Mouse (Mus musculus): ENCODE results near the gene 6330403K07Rik. TPM values are rescaled to one million over a fixed set of nuclear protein-coding genes. Genes with fewer than 3 reads are reported as not detected.

Gene 6330403K07Rik
- 417 TPM for polyA plus RNA-seq (2015; fragmentation: Illumina TruSeq; extraction: RNeasy Lipid Tissue Mini Kit (QIAGEN cat#74804); ENCODE audit: low read depth, low replicate concordance)

DNA sequence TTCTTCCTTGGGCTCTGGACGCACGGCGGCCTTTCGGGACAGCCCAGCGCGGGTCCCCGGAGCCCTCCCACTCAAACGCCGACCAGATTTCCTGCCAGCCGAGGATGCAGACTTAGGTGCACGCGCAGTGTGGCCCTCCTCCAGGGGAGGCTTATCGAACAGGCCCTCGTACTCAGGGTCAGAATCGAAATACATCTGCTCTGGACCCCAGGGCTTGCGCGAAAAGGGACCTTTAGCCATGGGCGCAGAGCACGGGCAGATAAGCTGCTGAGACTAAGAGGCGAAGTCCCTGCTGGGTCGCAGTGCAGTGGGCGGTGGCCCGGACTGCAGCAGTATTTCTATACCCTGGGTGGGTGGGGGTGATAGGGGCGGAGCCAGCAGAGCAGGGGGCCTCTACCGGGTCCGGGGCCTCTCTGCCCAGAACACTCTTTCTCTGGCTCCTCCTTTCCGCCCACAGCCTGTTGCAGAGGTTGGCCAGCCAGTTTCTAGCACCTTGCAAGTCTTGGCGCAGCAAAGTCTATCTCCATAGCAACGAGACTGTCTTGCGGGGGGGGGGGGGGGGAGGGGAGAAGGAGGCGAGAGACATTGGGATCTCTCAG, at the start of gene 6330403K07Rik:
Gene 6330403K07Rik (minus strand): TSS at position 351 of the 599 bp plus-strand sequence.

DNA sequence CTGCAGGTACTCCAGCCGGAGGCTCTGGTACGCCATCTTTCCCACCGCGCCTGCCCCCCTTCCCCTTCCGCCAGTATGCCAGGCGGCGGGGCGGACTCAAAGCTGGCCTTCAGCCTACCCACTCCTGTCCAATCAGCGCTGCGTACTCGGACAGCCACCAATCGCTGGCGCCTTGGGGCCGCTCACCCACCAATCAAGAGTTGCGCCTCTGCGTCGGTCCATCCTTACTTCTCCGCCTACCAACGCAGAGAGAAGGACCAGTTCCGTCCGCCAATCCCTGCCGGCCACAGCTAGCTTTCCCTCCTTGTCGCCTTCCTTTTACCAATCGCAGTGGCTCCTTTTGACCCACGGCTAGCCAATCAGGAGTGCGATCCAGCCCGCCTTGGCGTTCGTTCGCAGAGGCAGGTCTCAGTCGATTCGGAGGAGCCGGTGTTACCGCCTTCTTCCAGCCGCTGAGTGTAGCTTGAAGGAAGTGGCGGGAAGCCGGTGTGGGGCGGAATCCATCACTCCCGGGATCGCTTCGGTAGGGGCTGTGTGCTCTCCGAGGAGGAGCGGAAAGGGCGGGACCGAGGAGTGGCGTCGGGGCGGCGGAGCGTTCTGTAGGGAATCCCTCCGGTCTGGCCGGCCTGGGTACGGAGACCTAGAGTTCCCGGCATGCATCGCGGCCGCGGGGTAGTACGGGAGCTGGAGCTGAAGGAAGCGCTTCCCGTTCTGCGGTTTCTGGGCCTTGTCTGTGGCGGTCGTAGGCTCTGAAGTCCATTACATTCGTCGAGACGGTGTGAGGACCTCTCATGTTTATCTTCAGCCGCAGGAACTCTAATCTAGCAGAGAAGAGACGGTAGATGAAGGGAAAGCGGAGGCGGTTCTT, 13.9 kb downstream of the 6330403K07Rik start, which contains the start of the genes Mis12 and Derl2:
Gene Mis12 (plus strand): TSS at position 411 of the 868 bp plus-strand sequence.
Gene Derl2 (minus strand): TSS at position 641 of the 868 bp plus-strand sequence.

DNA sequence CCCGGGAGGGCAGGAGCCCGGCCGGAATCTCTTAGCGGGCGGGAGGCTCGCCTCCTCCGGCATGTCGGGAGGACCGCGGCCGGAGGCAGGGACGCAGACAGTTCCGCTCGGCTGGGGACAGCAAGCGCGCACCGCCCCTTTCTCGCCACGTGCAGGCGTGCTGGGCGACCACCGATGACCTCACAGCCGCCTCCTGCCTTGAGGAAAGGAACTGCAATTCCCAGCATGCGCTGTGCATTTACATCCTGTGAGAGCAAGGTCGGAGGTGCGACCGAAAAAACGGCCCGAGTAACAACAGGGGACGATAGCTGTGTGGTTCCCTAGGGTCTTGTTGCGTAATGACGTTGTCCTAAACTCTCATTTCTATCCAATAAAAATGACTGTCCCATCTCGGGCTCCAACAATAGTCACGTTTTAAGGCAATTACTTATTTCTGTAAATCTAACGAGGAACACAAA, 29.0 kb downstream of the 6330403K07Rik start, which contains the start of gene Dhx33:
Gene Dhx33 (minus strand): TSS at position 122 of the 458 bp plus-strand sequence.

DNA sequence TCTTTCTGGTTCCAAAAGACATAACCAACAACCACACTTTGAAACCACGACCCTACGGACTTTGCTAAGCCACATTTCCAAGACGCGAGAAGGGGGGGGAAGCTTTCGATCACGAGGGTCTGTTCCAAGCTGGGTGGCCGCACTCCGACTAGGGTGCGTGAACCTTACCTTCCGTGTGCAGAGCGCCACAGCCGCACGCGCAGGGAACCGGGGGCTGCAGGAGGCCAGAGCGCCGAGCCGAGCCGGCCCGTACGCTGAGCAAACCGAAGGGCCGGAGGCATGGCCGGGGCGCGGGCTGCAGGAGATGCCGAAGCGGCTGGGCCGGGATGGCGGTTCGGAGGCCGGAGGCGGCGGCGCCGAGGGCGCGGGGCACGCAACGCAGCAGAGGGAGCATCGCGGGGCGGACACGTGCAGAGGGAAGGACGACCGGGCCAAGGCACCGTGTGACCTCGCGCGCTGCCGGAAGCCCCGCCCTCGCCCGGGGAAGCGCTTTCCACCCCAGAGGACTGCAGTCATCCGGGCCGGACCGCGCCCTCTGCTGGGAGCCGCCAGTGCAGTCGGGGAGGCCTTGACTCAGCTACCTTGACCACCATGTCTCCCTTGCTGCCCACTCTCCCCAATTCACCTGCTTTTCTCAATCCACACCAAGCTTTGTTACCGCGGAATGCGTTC, 50.6 kb downstream of the 6330403K07Rik start, which contains the start of gene C1qbp:
Gene C1qbp (minus strand): TSS at position 470 of the 672 bp plus-strand sequence.

Other genes with a start within 250 kb of the 6330403K07Rik start
- not detected for gene Scimp, start 220.9 kb downstream of the 6330403K07Rik start, polyA plus RNA-seq (2015; fragmentation: Illumina TruSeq; extraction: RNeasy Lipid Tissue Mini Kit (QIAGEN cat#74804); ENCODE audit: low read depth, low replicate concordance)
- gene Rabep1, start 188.7 kb downstream of the 6330403K07Rik start, polyA plus RNA-seq (2015; fragmentation: Illumina TruSeq; extraction: RNeasy Lipid Tissue Mini Kit (QIAGEN cat#74804); ENCODE audit: low read depth, low replicate concordance), result 62.1 TPM
- 67.1 TPM for gene Nup88, start 63.5 kb downstream of the 6330403K07Rik start, polyA plus RNA-seq (2015; fragmentation: Illumina TruSeq; extraction: RNeasy Lipid Tissue Mini Kit (QIAGEN cat#74804); ENCODE audit: low read depth, low replicate concordance)
- 54.1 TPM for gene Rpain, start 63.3 kb downstream of the 6330403K07Rik start, polyA plus RNA-seq (2015; fragmentation: Illumina TruSeq; extraction: RNeasy Lipid Tissue Mini Kit (QIAGEN cat#74804); ENCODE audit: low read depth, low replicate concordance)
- gene C1qbp, start 50.5 kb downstream of the 6330403K07Rik start, polyA plus RNA-seq (2015; fragmentation: Illumina TruSeq; extraction: RNeasy Lipid Tissue Mini Kit (QIAGEN cat#74804); ENCODE audit: low read depth, low replicate concordance), result 114 TPM
- 23.6 TPM for gene Dhx33, start 29.1 kb downstream of the 6330403K07Rik start, polyA plus RNA-seq (2015; fragmentation: Illumina TruSeq; extraction: RNeasy Lipid Tissue Mini Kit (QIAGEN cat#74804); ENCODE audit: low read depth, low replicate concordance)
- gene Mis12, start 13.9 kb downstream of the 6330403K07Rik start, polyA plus RNA-seq (2015; fragmentation: Illumina TruSeq; extraction: RNeasy Lipid Tissue Mini Kit (QIAGEN cat#74804); ENCODE audit: low read depth, low replicate concordance), result 21.3 TPM
- gene Derl2, start 13.7 kb downstream of the 6330403K07Rik start, polyA plus RNA-seq (2015; fragmentation: Illumina TruSeq; extraction: RNeasy Lipid Tissue Mini Kit (QIAGEN cat#74804); ENCODE audit: low read depth, low replicate concordance), result 20.6 TPM
- gene Nlrp1a, start 111.2 kb upstream of the 6330403K07Rik start, polyA plus RNA-seq (2015; fragmentation: Illumina TruSeq; extraction: RNeasy Lipid Tissue Mini Kit (QIAGEN cat#74804); ENCODE audit: low read depth, low replicate concordance), result 0.12 TPM
- 0.37 TPM for gene Nlrp1b, start 197.2 kb upstream of the 6330403K07Rik start, polyA plus RNA-seq (2015; fragmentation: Illumina TruSeq; extraction: RNeasy Lipid Tissue Mini Kit (QIAGEN cat#74804); ENCODE audit: low read depth, low replicate concordance)

Measured in brain, adult 10 weeks (tissue).